Mouse (Mus musculus) frontal cortex, postnatal 10 days (tissue): ENCODE measurements around the gene Necap2.

Source experiments
- DNase-seq, 2 experiments: peaks; one replicate each; pipeline ENCODE4 v3.0.0; 2022; ENCODE audit warnings: low spot score in 2 of 2, mixed read lengths in 1 of 2

Gene Necap2

GRCm38 (mm10) chr4:141073661-141074060 is 4.5 kb downstream of the Necap2 start:
- no peak for DNase-seq

GRCm38 (mm10) chr4:141072502-141072901 is 5.7 kb downstream of the Necap2 start:
- no peak for DNase-seq

GRCm38 (mm10) chr4:141069731-141070130 is 8.4 kb downstream of the Necap2 start:
- DNase-seq = no peak

- no peak for DNase-seq
Measured at GRCm38 (mm10) chr4:141068655-141069054, 9.5 kb downstream of the Necap2 start.

DNA sequence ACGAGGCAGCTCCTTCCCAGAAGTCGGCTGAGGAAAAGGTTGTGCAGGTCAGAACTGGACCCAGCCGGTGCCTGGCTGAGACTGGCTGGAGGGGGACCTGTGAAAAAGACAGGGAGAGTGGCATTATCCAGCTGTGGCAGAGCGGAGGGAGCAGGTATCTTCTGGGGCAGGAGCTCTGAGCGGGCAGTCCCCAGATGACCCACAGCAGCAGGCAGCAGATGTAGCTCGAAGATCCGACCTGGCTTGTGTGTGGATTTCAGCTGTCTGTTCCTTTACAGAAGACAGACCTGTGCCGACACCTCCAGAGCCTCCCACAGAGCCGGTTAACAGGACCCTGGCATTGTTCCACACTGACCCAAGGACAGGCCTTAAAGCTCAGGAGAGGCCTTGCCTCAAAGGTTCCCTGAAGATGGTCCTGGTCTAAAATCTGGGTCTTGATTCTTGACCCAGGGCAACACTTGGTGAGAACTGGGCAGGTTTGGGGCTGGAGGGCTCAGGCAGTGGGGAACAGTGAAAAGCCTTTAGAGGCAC is 10.6 kb downstream of the Necap2 start:
- no peak for DNase-seq

DNA sequence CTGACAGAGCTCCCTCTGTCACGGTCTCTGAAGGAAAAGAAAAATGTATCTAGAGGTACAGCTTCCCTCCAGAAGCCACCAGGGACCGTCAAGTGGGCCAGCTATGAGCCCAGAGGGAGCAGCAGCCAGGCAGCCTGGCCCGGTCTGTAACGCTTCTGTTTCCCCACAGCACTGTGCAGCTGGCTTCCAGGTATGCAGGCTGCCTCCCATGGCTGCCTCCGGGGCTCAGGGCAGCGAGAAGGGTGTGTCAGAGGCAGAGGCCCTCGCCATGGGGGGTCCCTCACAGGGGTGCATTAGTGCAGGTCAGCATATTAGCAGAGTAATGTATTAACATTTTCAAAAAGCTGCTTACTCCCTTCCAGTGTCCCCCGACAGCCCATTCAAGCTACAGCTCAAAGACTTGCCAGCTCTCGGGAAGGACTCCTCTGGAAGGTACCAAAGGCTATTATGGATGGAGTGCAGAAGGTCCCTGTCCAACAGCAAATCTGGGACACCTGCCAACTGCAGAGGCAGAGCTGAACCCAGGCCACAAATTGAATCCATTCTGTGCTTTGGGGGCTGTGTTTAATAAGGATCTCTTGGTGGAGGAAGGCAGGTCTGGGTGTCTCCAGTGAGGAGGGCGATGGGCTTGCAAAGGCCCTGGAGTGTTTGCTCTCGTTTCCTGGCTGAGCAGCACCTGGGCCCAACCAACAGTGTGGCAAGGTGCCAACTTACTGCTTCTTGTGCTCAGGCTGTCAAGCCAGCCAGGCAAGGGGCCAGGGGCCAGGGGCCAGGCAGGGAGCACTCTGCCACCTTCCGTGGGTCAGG is 11.2 kb downstream of the Necap2 start:
- no peak for DNase-seq

DNA sequence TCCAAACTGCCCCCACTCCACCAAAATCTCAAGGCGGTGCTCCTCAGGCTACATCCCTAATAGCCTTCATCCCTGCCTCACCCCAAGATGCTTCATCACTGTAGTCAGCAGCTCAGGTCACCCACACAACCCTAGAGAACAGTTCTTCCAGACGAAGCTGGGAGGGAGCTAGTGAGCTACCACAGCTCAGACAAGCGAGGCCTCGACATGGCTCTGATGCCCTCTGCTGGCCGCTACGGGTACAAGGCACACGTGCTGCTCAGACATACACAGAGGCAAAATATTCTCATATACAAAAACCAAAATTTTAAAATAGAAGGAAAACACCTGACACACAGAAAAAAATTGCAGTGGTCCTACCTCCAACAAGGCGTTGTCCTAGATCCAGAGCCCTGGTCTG is 13.0 kb downstream of the Necap2 start:
- peak; percentile 72 to 77 for DNase-seq

- no peak for DNase-seq
Measured at GRCm38 (mm10) chr4:141064104-141064659, 14.0 kb downstream of the Necap2 start.

- peak; percentile 94 to 99 for DNase-seq
Measured at GRCm38 (mm10) chr4:141060426-141061301, 17.5 kb downstream of the Necap2 start, which contains the start of gene Crocc. Gene Crocc, minus strand, starts transcription at chr4:141060550.

DNA sequence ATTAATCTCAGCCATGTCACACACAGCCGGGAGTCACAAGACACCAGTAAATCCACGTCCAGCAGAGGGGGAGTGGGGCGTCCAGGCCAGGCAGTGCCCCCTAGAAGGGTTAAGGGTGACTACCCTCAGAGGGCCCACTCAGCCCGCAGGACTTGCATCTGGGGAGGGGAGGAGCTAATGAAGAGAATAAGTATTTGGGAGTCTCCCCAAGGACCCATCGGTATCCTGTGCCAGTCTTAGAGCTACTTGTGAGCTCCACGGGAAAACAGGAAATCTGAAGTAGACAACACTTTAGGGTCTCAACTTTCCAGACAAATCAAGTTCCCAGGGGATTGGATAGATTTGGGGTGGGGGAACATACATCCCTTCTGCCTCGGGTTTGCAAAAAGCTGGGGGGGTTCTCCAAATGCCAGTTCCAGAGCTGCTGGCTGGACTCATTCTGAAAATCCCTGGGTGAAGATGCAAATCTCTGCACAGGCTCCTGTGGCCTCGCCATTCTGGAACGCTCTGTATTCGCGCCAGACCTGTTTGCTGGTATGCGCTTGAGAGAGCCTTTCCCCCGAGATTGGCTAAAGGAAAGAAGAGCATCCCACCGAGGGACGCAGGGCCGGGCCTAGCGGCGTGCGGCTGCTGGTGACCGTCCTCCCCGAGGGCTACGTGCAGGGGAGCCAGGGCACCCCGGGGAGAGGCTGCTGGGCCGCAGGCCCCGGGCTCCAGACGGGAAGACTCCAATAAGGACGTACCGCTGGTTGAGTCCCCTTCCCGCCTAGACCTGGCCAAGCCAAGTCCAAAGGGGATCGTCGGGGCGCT is 18.3 kb downstream of the Necap2 start:
- no peak for DNase-seq

DNA sequence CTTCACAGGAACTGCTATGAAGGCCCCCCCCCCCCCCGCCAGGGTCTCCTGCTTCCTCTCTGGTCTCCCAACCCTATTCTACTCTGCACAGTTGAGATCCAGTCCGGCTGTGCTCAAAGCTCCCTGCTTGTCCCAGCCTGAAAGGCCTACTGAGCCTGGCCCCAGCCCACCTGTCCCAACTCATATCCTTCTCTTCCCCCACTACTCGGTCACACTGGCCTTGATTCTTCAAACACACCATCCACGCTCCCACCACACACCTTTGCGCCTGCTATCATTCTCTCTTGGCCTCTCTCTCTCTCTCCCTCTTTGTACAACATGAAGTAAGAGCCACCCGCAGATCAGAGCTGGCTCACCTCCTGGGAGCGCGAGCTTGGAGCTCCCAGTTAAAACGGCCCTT is 19.3 kb downstream of the Necap2 start:
- no peak for DNase-seq

DNA sequence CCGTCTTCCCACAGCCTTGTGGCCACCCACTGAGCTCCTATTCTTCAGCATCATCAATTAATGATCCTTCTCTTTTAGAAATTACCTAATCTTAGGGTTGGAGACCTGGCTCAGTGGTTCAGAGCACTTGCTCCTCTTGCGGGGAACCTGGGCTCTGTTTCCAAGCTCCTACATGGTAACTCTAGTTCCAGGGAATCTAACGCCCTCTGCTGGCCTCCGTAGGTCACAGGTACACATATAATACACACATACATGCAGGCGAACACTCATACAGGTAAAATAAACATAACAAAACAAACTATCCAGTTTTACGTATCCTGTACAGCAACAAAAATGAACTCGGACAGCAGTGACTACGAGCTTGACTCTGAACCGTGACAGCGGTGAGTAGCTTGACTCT is 21.2 kb downstream of the Necap2 start:
- DNase-seq = no peak

DNA sequence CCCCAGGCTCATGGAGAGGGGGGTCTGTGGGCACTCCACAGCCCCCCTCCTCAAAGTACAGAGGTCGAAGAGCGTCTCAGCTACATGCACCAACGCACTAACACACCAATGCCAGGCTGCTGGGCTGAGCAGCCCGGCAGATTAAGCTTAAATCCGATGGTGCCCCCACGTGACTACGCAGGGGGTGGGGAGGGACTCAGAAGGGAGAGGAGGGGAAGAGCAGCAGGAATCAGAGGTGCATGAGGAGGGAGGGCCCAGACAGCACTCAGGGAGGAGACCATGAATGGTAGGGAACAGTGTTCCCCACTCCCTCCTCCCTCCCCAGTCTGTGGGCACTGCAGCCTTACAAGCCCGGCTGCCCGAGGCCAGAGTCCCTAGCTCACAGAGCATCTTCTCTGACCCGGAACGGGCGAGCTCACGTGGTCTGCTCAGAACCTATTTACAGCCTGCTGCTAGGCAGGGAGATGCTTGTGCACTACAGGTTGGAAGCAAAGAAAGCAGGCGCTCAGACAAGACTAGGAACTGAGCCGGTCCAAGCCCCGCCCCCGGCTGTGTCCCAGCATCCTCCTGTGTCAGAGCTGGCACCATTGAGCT is 24.5 kb downstream of the Necap2 start:
- DNase-seq = peak; percentile 70 to 82

GRCm38 (mm10) chr4:141053138-141053537 is 25.0 kb downstream of the Necap2 start:
- DNase-seq = no peak

DNA sequence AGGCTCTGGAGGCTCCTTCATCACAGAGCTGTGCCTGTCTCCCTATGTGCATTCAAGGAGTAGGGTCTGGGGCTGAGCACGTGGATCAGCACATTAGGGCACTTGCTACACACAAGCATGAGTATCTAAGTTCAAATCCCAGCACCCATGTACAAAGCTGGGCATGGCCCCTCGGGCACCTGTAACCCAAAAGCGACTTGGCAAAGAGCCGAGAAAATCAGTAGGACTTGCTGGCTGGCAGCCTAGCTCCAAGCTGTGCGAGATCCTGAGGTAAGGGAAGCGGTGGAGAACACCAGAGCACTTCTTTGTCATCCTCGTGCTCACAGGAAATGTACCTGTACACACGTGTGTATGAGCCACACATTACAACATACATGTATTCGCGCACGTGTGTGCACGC is 25.7 kb downstream of the Necap2 start:
- no peak for DNase-seq

DNA sequence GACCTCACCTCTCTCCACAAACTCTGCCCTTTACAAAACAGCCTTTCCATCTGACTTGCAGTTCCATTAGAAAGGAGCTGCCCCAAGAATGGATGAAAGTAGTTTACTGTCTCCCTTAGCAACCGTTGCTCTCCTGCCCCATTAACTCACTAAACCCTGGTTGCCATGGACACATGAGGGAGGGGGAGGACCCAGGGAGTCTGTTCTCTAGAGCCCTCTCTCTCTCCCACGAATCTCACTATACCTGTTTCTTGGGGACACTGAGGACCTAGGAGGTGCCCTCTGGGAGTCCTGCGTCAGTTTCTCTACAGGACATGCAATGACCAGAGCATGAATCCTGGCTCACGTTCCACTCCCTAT is 28.7 kb downstream of the Necap2 start:
- DNase-seq = peak; percentile 65 to 71

- DNase-seq = no peak
Measured at GRCm38 (mm10) chr4:141048810-141049475, 29.2 kb downstream of the Necap2 start.

DNA sequence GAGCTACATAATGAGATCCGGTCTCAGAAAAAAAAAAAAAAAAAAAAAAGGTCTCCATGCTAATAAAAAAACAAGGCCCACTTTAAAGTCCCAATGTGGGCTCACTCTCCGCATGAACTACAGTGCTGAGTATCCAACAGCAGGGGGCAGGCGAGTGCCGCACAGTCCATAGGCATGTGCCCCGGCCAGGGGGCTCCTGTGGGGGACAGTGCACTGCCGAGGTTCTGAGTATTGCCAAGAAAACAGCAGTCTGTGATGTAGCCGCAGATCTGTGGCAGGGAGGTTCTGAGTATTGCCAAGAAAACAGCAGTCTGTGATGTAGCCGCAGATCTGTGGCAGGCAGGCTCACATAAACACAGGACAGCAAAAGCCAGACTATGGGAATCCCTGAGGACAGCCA is 33.3 kb downstream of the Necap2 start:
- peak in 1 of 2 experiments; percentile 62 for DNase-seq

GRCm38 (mm10) chr4:141041117-141041516 is 37.0 kb downstream of the Necap2 start:
- no peak for DNase-seq
